Mouse (Mus musculus) embryonic fibroblast, embryonic 13.5 days (primary cell): ENCODE measurements around the gene Wdfy1.

Experiments used
- CTCF ChIP-seq: IDR thresholded peaks from 2 replicates; pipeline ENCODE4 v1.5.1; 2011; ENCODE audit warnings: mild to moderate bottlenecking, control low read depth, low read length, moderate library complexity, borderline replicate concordance; ENCODE audit not compliant: insufficient read depth
- POLR2A ChIP-seq: IDR thresholded peaks from 2 replicates; pipeline ENCODE4 v1.6.1; 2011; ENCODE audit warnings: low read depth, mild to moderate bottlenecking, control low read depth, low read length, moderate library complexity

DNA sequence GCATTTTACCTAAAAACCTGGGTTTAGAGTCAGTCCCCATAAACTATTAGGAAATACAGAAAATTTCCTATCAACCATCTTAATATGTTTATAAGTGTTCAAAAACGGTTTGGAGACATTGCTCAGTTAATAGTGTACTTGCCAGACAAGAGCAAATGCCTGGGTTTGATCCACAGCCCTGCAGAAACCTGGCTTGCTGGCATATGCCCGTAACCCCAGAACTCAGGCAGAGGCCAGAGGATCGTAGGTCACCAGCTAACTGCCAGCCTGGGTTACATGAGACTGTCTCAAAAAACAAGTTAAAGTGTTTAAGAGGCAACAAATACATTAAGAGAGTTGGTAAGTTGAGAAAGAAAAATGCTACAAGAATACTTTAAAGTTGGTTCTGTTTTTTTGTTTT, 21.0 kb downstream of the Wdfy1 start:
- TF ChIP-seq CTCF, result no peak
- no peak for TF ChIP-seq POLR2A
